Mouse (Mus musculus): Measurements from ENCODE around the gene Hoxd8. TPM values are rescaled to one million over a fixed set of nuclear protein-coding genes. Genes with fewer than 3 reads are reported as not detected.
A peak's percentile ranks its signal among the peaks of the same experiment; 100 is the strongest.

The Hoxd8 gene
- total RNA-seq, 1 experiment, result 1.2 TPM

DNA sequence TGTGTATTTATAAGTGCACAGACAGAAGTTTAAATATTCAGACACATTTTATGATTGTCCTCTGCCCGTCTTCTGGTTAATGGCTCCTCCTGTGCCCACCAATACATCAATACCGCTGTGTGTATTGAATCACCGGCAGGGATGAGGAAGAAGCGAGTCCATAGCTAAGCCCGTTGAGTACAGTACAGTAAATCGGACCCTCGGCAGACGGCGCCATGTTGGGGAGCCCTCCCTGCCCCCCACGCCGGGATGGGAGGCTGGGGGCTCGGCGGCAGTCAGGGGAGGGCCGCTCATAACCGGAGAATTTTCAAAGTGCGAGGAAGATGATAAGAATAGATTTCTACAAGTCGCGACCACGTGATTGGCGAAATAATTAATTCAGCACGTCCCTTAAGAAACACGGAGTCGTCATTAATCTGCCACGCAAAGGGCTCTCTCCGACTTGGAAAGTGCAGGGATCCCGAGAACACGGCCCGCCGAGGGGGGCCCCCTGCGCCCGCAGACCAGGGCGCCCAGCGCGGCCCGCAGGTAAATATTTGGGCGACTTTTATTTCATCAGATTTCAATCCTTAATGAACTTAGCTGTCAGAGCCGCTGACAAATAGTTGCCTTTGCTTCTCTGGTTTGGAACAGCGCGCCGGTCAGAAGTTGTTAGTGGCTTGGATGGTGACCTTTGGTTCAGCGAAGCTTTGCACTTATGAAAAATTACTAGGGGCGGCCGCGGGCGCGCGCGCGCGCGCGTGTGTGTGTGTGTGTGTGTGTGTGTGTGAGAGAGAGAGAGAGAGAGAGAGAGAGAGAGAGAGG is 28.3 kb downstream of the Hoxd8 start:
- TF ChIP-seq MAFK (IDR thresholded peaks at IDR 0.05; ENCODE audit: insufficient read depth, low read depth, low read length) (no peak), CHD2 (IDR thresholded peaks at IDR 0.05; ENCODE audit: low read depth, low read length) (no peak), ZC3H11A (IDR thresholded peaks at IDR 0.05; ENCODE audit: borderline replicate concordance, low read depth, low read length) (no peak), ZNF384 (IDR thresholded peaks at IDR 0.05; ENCODE audit: low read depth, low read length) (no peak), HCFC1 (IDR thresholded peaks at IDR 0.05; ENCODE audit: borderline replicate concordance, insufficient read depth, low read length) (no peak)
- Histone ChIP-seq H3K9me3 (ENCODE audit: control insufficient read depth, insufficient read depth, low read depth, low read length) (no peaks in the 10 kb centered on the region), H3K36me3 (ENCODE audit: control insufficient read depth, insufficient read depth, low read length, poor library complexity, severe bottlenecking) (no peaks in the 10 kb centered on the region), H3K27ac (ENCODE audit: insufficient read depth, low read depth, low read length, poor library complexity, severe bottlenecking) (no peak overlapping the region), H3K9ac (ENCODE audit: insufficient read depth, low read depth, low read length, poor library complexity, severe bottlenecking) (no peak overlapping the region), H3K4me3 (ENCODE audit: insufficient read depth in 1 of 2, low read depth in 1 of 2, low read length in 2 of 2, poor library complexity in 1 of 2, severe bottlenecking in 1 of 2) (no peak overlapping the region), H3K4me1 (ENCODE audit: control insufficient read depth in 2 of 2, insufficient read depth in 2 of 2, low read length in 2 of 2, poor library complexity in 1 of 2) (no peaks in the 10 kb centered on the region; a peak in 1 of 4 replicates)
- no peak for DNase-seq (ENCODE audit: low read depth, low spot score)
- in situ Hi-C loops (cut with MboI; ENCODE audit: low sequenced_read_pairs in 2 of 2, unreplicated experiment in 2 of 2), result no loop called here

DNA sequence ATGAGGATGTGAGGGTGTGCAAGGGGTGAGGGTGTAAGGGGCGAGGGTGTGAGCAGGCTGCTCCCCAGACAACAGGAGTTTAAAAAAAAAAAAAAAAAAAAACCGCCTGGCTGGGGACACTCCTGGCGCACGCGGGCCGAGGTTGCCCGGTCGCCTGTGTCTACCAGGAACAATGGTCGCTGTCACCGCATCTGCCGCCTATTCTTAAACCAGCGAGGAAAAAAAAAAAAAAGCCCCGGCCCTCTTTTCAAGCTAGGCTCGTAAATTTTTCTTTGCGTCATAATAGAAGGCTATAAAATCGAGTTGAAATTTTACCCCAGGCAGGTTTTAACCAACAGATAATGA is 28.9 kb downstream of the Hoxd8 start:
- no peak for DNase-seq (ENCODE audit: low read depth, low spot score)

DNA sequence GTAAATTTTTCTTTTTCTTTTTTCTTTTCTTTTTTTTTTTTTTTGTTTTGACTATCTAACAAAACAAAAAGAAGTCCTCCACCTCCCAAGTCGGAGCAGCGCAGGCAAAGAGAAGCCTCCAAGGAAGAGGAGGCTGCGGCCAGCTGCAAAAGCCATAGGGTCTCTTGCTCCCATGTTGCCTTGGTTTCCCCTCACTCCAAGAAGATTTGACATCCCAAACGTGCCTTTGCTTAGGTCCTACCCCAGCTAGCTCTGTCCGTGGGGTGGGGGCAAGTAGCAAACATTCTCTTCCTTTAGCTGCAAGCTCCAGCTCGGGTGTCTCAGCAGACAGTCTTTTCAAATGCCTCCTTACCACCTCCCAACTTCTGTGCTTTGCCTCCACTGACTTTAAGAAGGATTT is 29.4 kb downstream of the Hoxd8 start:
- Histone ChIP-seq H3K9ac (ENCODE audit: insufficient read depth, low read depth, low read length, poor library complexity, severe bottlenecking) (no peak overlapping the region), H3K27ac (ENCODE audit: insufficient read depth, low read depth, low read length, poor library complexity, severe bottlenecking) (no peak overlapping the region), H3K4me3 (ENCODE audit: insufficient read depth in 1 of 2, low read depth in 1 of 2, low read length in 2 of 2, poor library complexity in 1 of 2, severe bottlenecking in 1 of 2) (no peak overlapping the region), H3K36me3 (ENCODE audit: control insufficient read depth, insufficient read depth, low read length, poor library complexity, severe bottlenecking) (no peaks in the 10 kb centered on the region), H3K9me3 (ENCODE audit: control insufficient read depth, insufficient read depth, low read depth, low read length) (no peaks in the 10 kb centered on the region), H3K4me1 (ENCODE audit: control insufficient read depth in 2 of 2, insufficient read depth in 2 of 2, low read length in 2 of 2, poor library complexity in 1 of 2) (peaks cover 0 to 2% of the 10 kb centered on the region in 2 experiments; a peak in 1 of 4 replicates)
- TF ChIP-seq HCFC1 (IDR thresholded peaks at IDR 0.05; ENCODE audit: borderline replicate concordance, insufficient read depth, low read length) (no peak), ZC3H11A (IDR thresholded peaks at IDR 0.05; ENCODE audit: borderline replicate concordance, low read depth, low read length) (no peak), MAFK (IDR thresholded peaks at IDR 0.05; ENCODE audit: insufficient read depth, low read depth, low read length) (no peak), ZNF384 (IDR thresholded peaks at IDR 0.05; ENCODE audit: low read depth, low read length) (no peak), CHD2 (IDR thresholded peaks at IDR 0.05; ENCODE audit: low read depth, low read length) (no peak)
- in situ Hi-C loops (cut with MboI; ENCODE audit: low sequenced_read_pairs in 2 of 2, unreplicated experiment in 2 of 2), result no loop called here
- no peak for DNase-seq (ENCODE audit: low read depth, low spot score)

More for the DNA sequence above, 28.9 kb downstream of the Hoxd8 start:
- Histone ChIP-seq H3K27ac (ENCODE audit: insufficient read depth, low read depth, low read length, poor library complexity, severe bottlenecking) (no peak overlapping the region), H3K4me1 (ENCODE audit: control insufficient read depth in 2 of 2, insufficient read depth in 2 of 2, low read length in 2 of 2, poor library complexity in 1 of 2) (no peaks in the 10 kb centered on the region; a peak in 1 of 4 replicates), H3K9ac (ENCODE audit: insufficient read depth, low read depth, low read length, poor library complexity, severe bottlenecking) (no peak overlapping the region), H3K4me3 (ENCODE audit: insufficient read depth in 1 of 2, low read depth in 1 of 2, low read length in 2 of 2, poor library complexity in 1 of 2, severe bottlenecking in 1 of 2) (no peak overlapping the region), H3K36me3 (ENCODE audit: control insufficient read depth, insufficient read depth, low read length, poor library complexity, severe bottlenecking) (no peaks in the 10 kb centered on the region), H3K9me3 (ENCODE audit: control insufficient read depth, insufficient read depth, low read depth, low read length) (no peaks in the 10 kb centered on the region)
- peak; percentile 78 for TF ChIP-seq ZNF384 (IDR thresholded peaks at IDR 0.05; ENCODE audit: low read depth, low read length)
- TF ChIP-seq CHD2 (IDR thresholded peaks at IDR 0.05; ENCODE audit: low read depth, low read length), result no peak
- no peak for TF ChIP-seq ZC3H11A (IDR thresholded peaks at IDR 0.05; ENCODE audit: borderline replicate concordance, low read depth, low read length)
- TF ChIP-seq HCFC1 (IDR thresholded peaks at IDR 0.05; ENCODE audit: borderline replicate concordance, insufficient read depth, low read length), result no peak
- in situ Hi-C loops (cut with MboI; ENCODE audit: low sequenced_read_pairs in 2 of 2, unreplicated experiment in 2 of 2), result no loop called here

DNA sequence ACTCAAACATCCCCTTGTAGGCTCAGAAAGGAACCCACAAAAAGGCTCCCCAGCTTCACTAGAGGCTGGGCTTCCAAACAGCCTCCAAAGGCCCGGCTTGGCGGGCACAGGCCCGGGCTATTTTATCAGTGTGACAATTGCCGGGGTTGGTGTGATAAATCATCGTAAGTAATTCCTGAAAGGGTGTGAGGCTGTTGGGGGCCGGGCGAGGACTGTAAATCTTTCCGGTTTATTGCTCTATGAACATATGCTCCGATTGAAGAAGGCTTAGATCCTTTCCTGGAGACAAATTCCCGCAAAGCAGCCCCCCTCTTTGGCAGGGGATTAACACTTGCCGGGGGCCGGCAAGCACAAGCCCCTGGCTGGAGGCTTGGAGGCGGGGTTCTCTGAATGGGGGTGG is 30.0 kb downstream of the Hoxd8 start:
- Histone ChIP-seq H3K27ac (ENCODE audit: insufficient read depth, low read depth, low read length, poor library complexity, severe bottlenecking) (no peak overlapping the region), H3K36me3 (ENCODE audit: control insufficient read depth, insufficient read depth, low read length, poor library complexity, severe bottlenecking) (no peaks in the 10 kb centered on the region), H3K9me3 (ENCODE audit: control insufficient read depth, insufficient read depth, low read depth, low read length) (no peaks in the 10 kb centered on the region), H3K9ac (ENCODE audit: insufficient read depth, low read depth, low read length, poor library complexity, severe bottlenecking) (no peak overlapping the region), H3K4me3 (ENCODE audit: insufficient read depth in 1 of 2, low read depth in 1 of 2, low read length in 2 of 2, poor library complexity in 1 of 2, severe bottlenecking in 1 of 2) (no peak overlapping the region), H3K4me1 (ENCODE audit: control insufficient read depth in 2 of 2, insufficient read depth in 2 of 2, low read length in 2 of 2, poor library complexity in 1 of 2) (peaks cover 0 to 2% of the 10 kb centered on the region in 2 experiments; a peak in 1 of 4 replicates)
- TF ChIP-seq HCFC1 (IDR thresholded peaks at IDR 0.05; ENCODE audit: borderline replicate concordance, insufficient read depth, low read length) (no peak), CHD2 (IDR thresholded peaks at IDR 0.05; ENCODE audit: low read depth, low read length) (no peak), ZNF384 (IDR thresholded peaks at IDR 0.05; ENCODE audit: low read depth, low read length) (no peak), MAFK (IDR thresholded peaks at IDR 0.05; ENCODE audit: insufficient read depth, low read depth, low read length) (no peak), ZC3H11A (IDR thresholded peaks at IDR 0.05; ENCODE audit: borderline replicate concordance, low read depth, low read length) (no peak)
- in situ Hi-C loops (cut with MboI; ENCODE audit: low sequenced_read_pairs in 2 of 2, unreplicated experiment in 2 of 2), result no loop called here
- DNase-seq (ENCODE audit: low read depth, low spot score), result no peak

Data from ES-E14 (cell line).